Mouse (Mus musculus): ENCODE results near the gene Dclre1c.

GRCm38 (mm10) chr2:3414241-3414640 lies 9.7 kb upstream of the Dclre1c start:
- TF ChIP-seq POLR2A (IDR thresholded peaks at IDR 0.05; ENCODE audit: borderline replicate concordance, extremely low read depth, low read depth, low read length) (no peak), CTCF (IDR thresholded peaks at IDR 0.05; ENCODE audit: insufficient read depth, low read length) (peak; percentile 73)
